8 mouse cellular contexts compared by ENCODE assay signal in genomic region chr19:42794914-42795613, GRCm38 (mm10). TPM values are rescaled to one million over a fixed set of nuclear protein-coding genes. Genes with fewer than 3 reads are reported as not detected.
A peak's percentile ranks its signal among the peaks of the same experiment; 100 is the strongest.
DNase-seq lines count a peak whose midpoint lies in the region; ATAC-seq lines count a peak whose summit lies in the region.

No protein-coding gene starts in this region.

- peak overlapping the region; percentile 44 for H3K4me3 ChIP-seq in forebrain, embryonic 13.5 days
- peak overlapping the region; percentile 36 for H3K4me3 ChIP-seq in liver, embryonic 16.5 days (ENCODE audit: low read depth, low read length)
- H3K4me3 ChIP-seq in neural tube, embryonic 13.5 days: peak overlapping the region; percentile 47

- no peak overlapping the region for H3K27ac ChIP-seq in forebrain, embryonic 13.5 days
- no peak overlapping the region for H3K27ac ChIP-seq in liver, embryonic 16.5 days (ENCODE audit: low read length)
- H3K27ac ChIP-seq in neural tube, embryonic 13.5 days (replicated peaks): no peak overlapping the region

- intact Hi-C loops in heart, postnatal 10 days (cut with DNase I): loop anchor here (1.0 to 5.0 kb wide), 4 partner anchors 232 to 682 kb away; no protein-coding TSS in a partner anchor

- H3K9ac ChIP-seq in forebrain, embryonic 13.5 days: peak overlapping the region; percentile 72
- no peak overlapping the region for H3K9ac ChIP-seq in liver, embryonic 16.5 days (ENCODE audit: low read depth, low read length)
- peak overlapping the region; percentile 70 for H3K9ac ChIP-seq in neural tube, embryonic 13.5 days

- DNase-seq in ES-CJ7 (ENCODE audit: low read depth, low spot score): peak; percentile 89
- DNase-seq in heart, postnatal 10 days: peak; percentile 88 to 95
- peak; percentile 75 for DNase-seq in large intestine, adult 2 months (ENCODE audit: low read depth, low spot score)
- DNase-seq in telencephalon, adult 2 months (ENCODE audit: low read depth, low spot score): peak; percentile 63

- 2% methylated on average over 31 of the region's 31 CpGs for WGBS in forebrain, embryonic 13.5 days
- WGBS in large intestine, adult 2 months: 6% methylated on average over 31 of the region's 31 CpGs
- 1% methylated on average over 31 of the region's 31 CpGs for WGBS in liver, embryonic 16.5 days (ENCODE audit: insufficient replicate concordance)
- WGBS in neural tube, embryonic 13.5 days: 1% methylated on average over 31 of the region's 31 CpGs

- H3K4me1 ChIP-seq in forebrain, embryonic 13.5 days: peaks cover 8% of the 10 kb centered on the region
- no peaks in the 10 kb centered on the region for H3K4me1 ChIP-seq in liver, embryonic 16.5 days (ENCODE audit: control insufficient read depth, low read depth, low read length)
- H3K4me1 ChIP-seq in neural tube, embryonic 13.5 days (replicated peaks): peaks cover 10% of the 10 kb centered on the region

- H3K36me3 ChIP-seq in forebrain, embryonic 13.5 days (ENCODE audit: poor library complexity, severe bottlenecking): no peaks in the 10 kb centered on the region
- no peaks in the 10 kb centered on the region for H3K36me3 ChIP-seq in liver, embryonic 16.5 days (ENCODE audit: control insufficient read depth, insufficient read depth)
- no peaks in the 10 kb centered on the region for H3K36me3 ChIP-seq in neural tube, embryonic 13.5 days

- peak overlapping the region; percentile 91 for H3K4me2 ChIP-seq in forebrain, embryonic 13.5 days
- H3K4me2 ChIP-seq in liver, embryonic 16.5 days (ENCODE audit: low read depth, low read length): peak overlapping the region; percentile 52
- peak overlapping the region; percentile 92 for H3K4me2 ChIP-seq in neural tube, embryonic 13.5 days

- no peaks in the 10 kb centered on the region for H3K9me3 ChIP-seq in forebrain, embryonic 13.5 days (replicated peaks)
- H3K9me3 ChIP-seq in liver, embryonic 16.5 days (replicated peaks; ENCODE audit: control insufficient read depth, low read length): no peaks in the 10 kb centered on the region
- H3K9me3 ChIP-seq in neural tube, embryonic 13.5 days: no peaks in the 10 kb centered on the region

- peak; percentile 81 for ATAC-seq in cerebellum, adult (ENCODE audit: insufficient number of reproducible peaks, low FRiP score, low TSS enrichment)
- ATAC-seq in forebrain, embryonic 13.5 days: peak; percentile 97
- ATAC-seq in liver, embryonic 16.5 days (ENCODE audit: low read depth): 0 out of 2 replicates have a peak, but pooled peaks have one; percentile 27
- peak; percentile 90 for ATAC-seq in neural tube, embryonic 13.5 days (ENCODE audit: low read depth)

- peaks cover 20% of the 10 kb centered on the region; the same call in 1 of the 2 replicates for H3K27me3 ChIP-seq in forebrain, embryonic 13.5 days
- peaks cover 13% of the 10 kb centered on the region for H3K27me3 ChIP-seq in liver, embryonic 16.5 days (ENCODE audit: control insufficient read depth, insufficient read depth, low read depth, low read length)
- H3K27me3 ChIP-seq in neural tube, embryonic 13.5 days: peaks cover 12% of the 10 kb centered on the region

RNA-seq across cellular contexts. Expression of gene Hps1, which starts 15.3 kb away (rescaled TPM):
- 14.7 and 14.8 TPM in 2 replicates for polyA plus RNA-seq in forebrain, embryonic 13.5 days (2015; fragmentation: Nextera tagmentation; extraction: Ambion mirVana)
- total RNA-seq in heart, postnatal 10 days (2021): 1 to 10 TPM; 2.8 to 3.6 TPM
- 17.7 and 17.8 TPM in 2 replicates for polyA plus RNA-seq in large intestine, adult 2 months (2012; rRNA removed)
- 6.0 and 6.2 TPM in 2 replicates for polyA plus RNA-seq in liver, embryonic 16.5 days (2015; fragmentation: Nextera tagmentation; extraction: Ambion mirVana)
- polyA plus RNA-seq in neural tube, embryonic 13.5 days (2015; fragmentation: Nextera tagmentation; extraction: Ambion mirVana): 12.5 and 13.5 TPM in 2 replicates

RNA-seq across cellular contexts. Expression of gene Pyroxd2, which starts 42.5 kb away (rescaled TPM):
- 1.1 TPM in 2 replicates for polyA plus RNA-seq in forebrain, embryonic 13.5 days (2015; fragmentation: Nextera tagmentation; extraction: Ambion mirVana)
- total RNA-seq in heart, postnatal 10 days (2021): 1 to 10 TPM; 7.3 to 7.5 TPM
- 15.2 and 26.6 TPM in 2 replicates for polyA plus RNA-seq in large intestine, adult 2 months (2012; rRNA removed)
- 4.5 and 5.6 TPM in 2 replicates for polyA plus RNA-seq in liver, embryonic 16.5 days (2015; fragmentation: Nextera tagmentation; extraction: Ambion mirVana)
- polyA plus RNA-seq in neural tube, embryonic 13.5 days (2015; fragmentation: Nextera tagmentation; extraction: Ambion mirVana): 1.5 and 2.3 TPM in 2 replicates

Comparison
In these comparisons a context has a peak if more than half of its experiments do, and no peak if none do; other contexts are left out.
1. ATAC-seq: peak in every context shown above with its lines; median percentile 97 in forebrain, embryonic 13.5 days; 90 in neural tube, embryonic 13.5 days; 81 in cerebellum, adult; 27 in liver, embryonic 16.5 days.